Mouse (Mus musculus) myocyte (in vitro differentiated cells): ENCODE measurements around the gene Ercc5.

ENCODE experiments used
- E2F4 ChIP-seq: IDR thresholded peaks from one replicate; pipeline ENCODE4 v1.6.1; 2011; ENCODE audit warnings: mild to moderate bottlenecking, control low read depth, moderate library complexity; ENCODE audit not compliant: insufficient read depth
- MYOD1 ChIP-seq, 3 experiments: IDR thresholded peaks; one replicate each; pipeline ENCODE4 v1.6.1; 2011; ENCODE audit warnings: control low read depth in 2 of 3, low read depth in 2 of 3, mild to moderate bottlenecking in 2 of 3, moderate library complexity in 1 of 3; ENCODE audit not compliant: insufficient read length in 2 of 3, control insufficient read depth in 1 of 3
- MYOG ChIP-seq, 3 experiments: IDR thresholded peaks; one replicate each; pipeline ENCODE4 v1.6.1; 2011; ENCODE audit warnings: control low read depth in 2 of 3, low read depth in 2 of 3, mild to moderate bottlenecking in 2 of 3; ENCODE audit not compliant: insufficient read length in 2 of 3, control insufficient read depth in 1 of 3, insufficient read depth in 1 of 3
- POLR2A ChIP-seq: IDR thresholded peaks from one replicate; pipeline ENCODE4 v1.6.1; 2011; ENCODE audit warnings: low read depth, mild to moderate bottlenecking, control low read depth, moderate library complexity; ENCODE audit not compliant: insufficient read length
- POLR2AphosphoS2 ChIP-seq: IDR thresholded peaks from one replicate; pipeline ENCODE4 v1.6.1; 2011; ENCODE audit warnings: low read depth, control low read depth; ENCODE audit not compliant: insufficient read length
- TCF12 ChIP-seq: IDR thresholded peaks from one replicate; pipeline ENCODE4 v1.6.1; 2011; ENCODE audit warnings: mild to moderate bottlenecking, control low read depth; ENCODE audit not compliant: poor library complexity, insufficient read depth, severe bottlenecking
- TCF3 ChIP-seq: IDR thresholded peaks from one replicate; pipeline ENCODE4 v1.6.1; 2011; ENCODE audit warnings: low read depth, control low read depth; ENCODE audit not compliant: insufficient read length

DNA sequence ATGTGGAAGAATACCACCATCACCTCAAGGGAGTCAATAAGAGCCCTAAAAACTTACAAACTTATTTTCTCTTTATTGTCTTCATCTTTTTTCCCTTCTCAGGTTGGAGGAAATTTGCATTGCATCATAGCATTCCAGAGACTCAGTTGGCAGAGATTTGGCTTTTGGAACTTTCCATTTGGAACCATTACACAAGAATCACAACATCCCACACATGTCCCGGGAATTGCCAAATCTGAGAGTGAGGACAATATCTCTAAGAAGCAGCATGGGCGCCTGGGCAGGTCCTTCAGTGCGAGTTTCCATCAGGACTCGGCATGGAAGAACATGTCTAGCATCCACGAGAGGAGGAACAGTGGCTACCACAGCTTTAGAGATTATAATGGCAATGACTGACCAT is 4.8 kb upstream of the Ercc5 start:
- no peak for TF ChIP-seq TCF3
- TF ChIP-seq POLR2A, result no peak
- TF ChIP-seq MYOG (IDR thresholded peaks at IDR 0.05; ENCODE audit: control insufficient read depth in 1 of 3, insufficient read depth in 1 of 3, insufficient read length in 2 of 3, low read depth in 2 of 3), result no peak
- no peak for TF ChIP-seq POLR2AphosphoS2
- TF ChIP-seq E2F4, result no peak
- no peak for TF ChIP-seq TCF12
- TF ChIP-seq MYOD1 (IDR thresholded peaks at IDR 0.05; ENCODE audit: control insufficient read depth in 1 of 3, insufficient read length in 2 of 3, low read depth in 2 of 3), result no peak
